Mouse (Mus musculus) limb, embryonic 12.5 days (tissue): ENCODE data around the gene Plxnb1. TPM values are rescaled to one million over a fixed set of nuclear protein-coding genes. Genes with fewer than 3 reads are reported as not detected.

Experiments used
- ATAC-seq: fragments of 200-750 bp; cut with Nextera tagmentation; 2 replicates; pipeline ENCODE4 v1.8.0; 2017; ENCODE audit warnings: low read depth, moderate TSS enrichment; ENCODE audit not compliant: insufficient number of reproducible peaks, insufficient read depth, low FRiP score, low TSS enrichment
- H3K27ac ChIP-seq: fragments of 300-500 bp; sonication (generic); 2 replicates; pipeline ENCODE4 v1.5.1; 2016; ENCODE audit warnings: mild to moderate bottlenecking, moderate library complexity
- H3K27me3 ChIP-seq: fragments of 300-500 bp; sonication (generic); 2 replicates; pipeline ENCODE4 v1.6.1; 2016; ENCODE audit warnings: mild to moderate bottlenecking, moderate library complexity
- H3K36me3 ChIP-seq: fragments of 300-500 bp; sonication (generic); 2 replicates; pipeline ENCODE4 v1.6.1; 2016; ENCODE audit warnings: mild to moderate bottlenecking, moderate library complexity
- H3K4me1 ChIP-seq: fragments of 300-500 bp; sonication (generic); replicated peaks from 2 replicates; pipeline ENCODE4 v1.6.1; 2016
- H3K4me2 ChIP-seq: fragments of 300-500 bp; sonication (generic); 2 replicates; pipeline ENCODE4 v1.6.1; 2016; ENCODE audit warnings: mild to moderate bottlenecking, moderate library complexity
- H3K4me3 ChIP-seq: fragments of 300-500 bp; sonication (generic); replicated peaks from 2 replicates; pipeline ENCODE4 v1.5.1; 2016; ENCODE audit warnings: mild to moderate bottlenecking
- H3K9ac ChIP-seq: fragments of 300-500 bp; sonication (generic); replicated peaks from 2 replicates; pipeline ENCODE4 v1.6.1; 2016; ENCODE audit warnings: mild to moderate bottlenecking, moderate library complexity
- H3K9me3 ChIP-seq: fragments of 300-500 bp; sonication (generic); 2 replicates; pipeline ENCODE4 v1.6.1; 2016; ENCODE audit warnings: mild to moderate bottlenecking, moderate library complexity
- WGBS: fragments of 180-500 bp; shearing (Covaris S2); methylation state at CpG from one replicate; pipeline ENCODE4 v1.1.7; 2016; 5-methylcytosine and 5-hydroxymethylcytosine counted together
- polyA plus RNA-seq: library from polyadenylated mRNA; unstranded; fragments of >200 nt; fragmentation: Nextera tagmentation; extraction: Ambion mirVana; gene quantifications from 2 replicates; pipeline ENCODE4 v1.2.1, GENCODE M21; 2016

Gene Plxnb1
- polyA plus RNA-seq, 1 experiment from 2014 or later, result 22.2 TPM

GRCm38 (mm10) chr9:109073661-109074573 is 21.3 kb upstream of the Plxnb1 start, which contains the start of gene Atrip:
Atrip (minus strand) TSS chr9:109074124.
- no peaks in the 10 kb centered on the region for H3K27me3 ChIP-seq
- WGBS, result under 1% methylated on average over 57 of the region's 57 CpGs
- H3K4me1 ChIP-seq, result peaks cover 20% of the 10 kb centered on the region
- peaks cover 37% of the 10 kb centered on the region for H3K36me3 ChIP-seq
- peak within 1 kb of the TSS; percentile 85 for H3K4me2 ChIP-seq
- ATAC-seq, result peak; percentile 97
- peak within 1 kb of the TSS; percentile 84 for H3K4me3 ChIP-seq
- H3K9me3 ChIP-seq, result no peaks in the 10 kb centered on the region
- peak within 1 kb of the TSS; percentile 66 for H3K27ac ChIP-seq
- peak within 1 kb of the TSS; percentile 88 for H3K9ac ChIP-seq

- no peak overlapping the region for H3K9ac ChIP-seq
- H3K9me3 ChIP-seq, result no peaks in the 10 kb centered on the region
- peaks cover 27% of the 10 kb centered on the region for H3K36me3 ChIP-seq
- 95% methylated on average over 3 of the region's 3 CpGs for WGBS
- H3K27me3 ChIP-seq, result no peaks in the 10 kb centered on the region
- H3K4me3 ChIP-seq, result no peak overlapping the region
- no peak overlapping the region; the same call in 1 of the 2 replicates for H3K4me2 ChIP-seq
- no peak for ATAC-seq
- no peak overlapping the region for H3K27ac ChIP-seq
- peaks cover 22% of the 10 kb centered on the region for H3K4me1 ChIP-seq
These were observed 14.7 kb upstream of the Plxnb1 start for GRCm38 (mm10) chr9:109080516-109080915.

GRCm38 (mm10) chr9:109081749-109082123 is 13.5 kb upstream of the Plxnb1 start:
- no peak; the same call in 1 of the 2 replicates for ATAC-seq

GRCm38 (mm10) chr9:109082124-109082800 is 12.9 kb upstream of the Plxnb1 start, which contains the start of the genes Ccdc51 and Tma7:
Ccdc51 (plus strand) TSS chr9:109082493.
Tma7 (minus strand) TSS chr9:109082587.
- Histone ChIP-seq H3K36me3 (peaks cover 27% of the 10 kb centered on the region), H3K27ac (peak within 1 kb of the TSS; percentile 81)
- peak; percentile 96 for ATAC-seq

More at GRCm38 (mm10) chr9:109081749-109082123, 13.5 kb upstream of the Plxnb1 start:
- Histone ChIP-seq H3K27me3 (no peaks in the 10 kb centered on the region), H3K9me3 (no peaks in the 10 kb centered on the region), H3K36me3 (peaks cover 27% of the 10 kb centered on the region), H3K27ac (peak overlapping the region; percentile 81), H3K4me2 (peak overlapping the region; percentile 86), H3K4me1 (peaks cover 22% of the 10 kb centered on the region), H3K4me3 (peak overlapping the region; percentile 81), H3K9ac (peak overlapping the region; percentile 84)
- 7% methylated on average over 11 of the region's 11 CpGs for WGBS

GRCm38 (mm10) chr9:109084922-109085321 is 10.3 kb upstream of the Plxnb1 start:
- peaks cover 20% of the 10 kb centered on the region for H3K36me3 ChIP-seq
- H3K9ac ChIP-seq, result no peak overlapping the region
- H3K9me3 ChIP-seq, result no peaks in the 10 kb centered on the region
- no peaks in the 10 kb centered on the region for H3K27me3 ChIP-seq
- ATAC-seq, result no peak
- WGBS, result 13% methylated on average over 2 of the region's 2 CpGs
- peaks cover 29% of the 10 kb centered on the region for H3K4me1 ChIP-seq
- H3K4me2 ChIP-seq, result no peak overlapping the region
- H3K4me3 ChIP-seq, result no peak overlapping the region
- no peak overlapping the region for H3K27ac ChIP-seq

More at GRCm38 (mm10) chr9:109082124-109082800, 12.9 kb upstream of the Plxnb1 start, which contains the start of the genes Ccdc51 and Tma7:
- H3K27me3 ChIP-seq, result no peaks in the 10 kb centered on the region
- H3K4me2 ChIP-seq, result peak within 1 kb of the TSS; percentile 86
- WGBS, result under 1% methylated on average over 37 of the region's 37 CpGs
- peak within 1 kb of the TSS; percentile 81 for H3K4me3 ChIP-seq
- peak within 1 kb of the TSS; percentile 84 for H3K9ac ChIP-seq
- no peaks in the 10 kb centered on the region for H3K9me3 ChIP-seq
- H3K4me1 ChIP-seq, result peaks cover 22% of the 10 kb centered on the region

- ATAC-seq, result no peak
- 22% methylated on average over 5 of the region's 5 CpGs for WGBS
- H3K4me3 ChIP-seq, result no peak overlapping the region
- no peak overlapping the region for H3K9ac ChIP-seq
- H3K4me1 ChIP-seq, result peaks cover 15% of the 10 kb centered on the region
- no peaks in the 10 kb centered on the region for H3K27me3 ChIP-seq
- H3K36me3 ChIP-seq, result peaks cover 37% of the 10 kb centered on the region
- H3K27ac ChIP-seq, result no peak overlapping the region
- H3K9me3 ChIP-seq, result no peaks in the 10 kb centered on the region
- H3K4me2 ChIP-seq, result no peak overlapping the region
These were observed 7.2 kb upstream of the Plxnb1 start for GRCm38 (mm10) chr9:109087987-109088386.

- no peaks in the 10 kb centered on the region for H3K27me3 ChIP-seq
- 82% methylated on average over 15 of the region's 15 CpGs for WGBS
- H3K9ac ChIP-seq, result no peak overlapping the region
- peaks cover 37% of the 10 kb centered on the region for H3K36me3 ChIP-seq
- no peak for ATAC-seq
- H3K4me1 ChIP-seq, result peaks cover 20% of the 10 kb centered on the region
- H3K4me2 ChIP-seq, result no peak overlapping the region
- no peak overlapping the region for H3K27ac ChIP-seq
- H3K4me3 ChIP-seq, result no peak overlapping the region
- no peaks in the 10 kb centered on the region for H3K9me3 ChIP-seq
These were observed 4.7 kb upstream of the Plxnb1 start for GRCm38 (mm10) chr9:109090446-109090845.

- no peak overlapping the region for H3K4me2 ChIP-seq
- peaks cover 37% of the 10 kb centered on the region for H3K36me3 ChIP-seq
- no peaks in the 10 kb centered on the region for H3K27me3 ChIP-seq
- ATAC-seq, result no peak
- no peaks in the 10 kb centered on the region for H3K9me3 ChIP-seq
- WGBS, result 81% methylated on average over 8 of the region's 8 CpGs
- peaks cover 28% of the 10 kb centered on the region for H3K4me1 ChIP-seq
- no peak overlapping the region for H3K4me3 ChIP-seq
- H3K9ac ChIP-seq, result no peak overlapping the region
- no peak overlapping the region for H3K27ac ChIP-seq
These were observed 3.4 kb upstream of the Plxnb1 start for GRCm38 (mm10) chr9:109091802-109092201.

GRCm38 (mm10) chr9:109092799-109093198 is 2.4 kb upstream of the Plxnb1 start:
- ATAC-seq, result no peak
- H3K4me1 ChIP-seq, result peaks cover 35% of the 10 kb centered on the region
- no peaks in the 10 kb centered on the region for H3K27me3 ChIP-seq
- no peak overlapping the region for H3K4me3 ChIP-seq
- no peaks in the 10 kb centered on the region for H3K9me3 ChIP-seq
- no peak overlapping the region for H3K4me2 ChIP-seq
- WGBS, result 59% methylated on average over 6 of the region's 6 CpGs
- H3K36me3 ChIP-seq, result peaks cover 37% of the 10 kb centered on the region
- no peak overlapping the region for H3K9ac ChIP-seq
- no peak overlapping the region for H3K27ac ChIP-seq

GRCm38 (mm10) chr9:109093786-109094552 is 1.2 kb upstream of the Plxnb1 start:
- Histone ChIP-seq H3K27ac (peak overlapping the region; percentile 100), H3K9me3 (no peaks in the 10 kb centered on the region), H3K36me3 (peaks cover 39% of the 10 kb centered on the region), H3K27me3 (no peaks in the 10 kb centered on the region), H3K4me3 (peak overlapping the region; percentile 77), H3K4me2 (peak overlapping the region; percentile 93), H3K4me1 (peaks cover 42% of the 10 kb centered on the region), H3K9ac (peak overlapping the region; percentile 97)
- 12% methylated on average over 11 of the region's 11 CpGs for WGBS
- ATAC-seq, result no peak
